ENCODE assay signal across 10 mouse cellular contexts in the genomic region with DNA sequence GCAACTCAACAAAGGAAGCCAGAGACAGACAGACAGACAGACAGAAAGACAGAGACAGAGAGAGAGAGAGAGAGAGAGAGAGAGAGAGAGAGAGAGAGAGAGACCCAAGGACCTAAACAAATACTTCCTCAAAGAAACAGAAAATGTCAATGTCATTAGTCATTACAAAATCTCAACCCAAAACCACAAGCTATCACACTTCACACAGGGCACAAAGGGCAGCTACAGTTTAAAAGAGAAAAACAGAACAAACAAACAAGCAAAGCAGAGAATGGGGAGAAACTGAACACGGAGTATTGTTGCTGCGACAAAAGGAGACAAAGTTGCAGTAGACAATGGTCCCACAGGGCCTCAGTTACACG. TPM values are rescaled to one million over a fixed set of nuclear protein-coding genes. Genes with fewer than 3 reads are reported as not detected.
DNase-seq lines count a peak whose midpoint lies in the region; ATAC-seq and TF ChIP-seq lines count a peak whose summit lies in the region.
"Had no signal": no experiment of that assay in that cellular context is flagged by ENCODE, and none has a peak within 500 bp of the region (broad histone marks: within the 10 kb centered on the region; RNA-seq: fewer than 3 reads in every experiment).

No protein-coding gene starts in this region.

- H3K4me1 ChIP-seq in heart, embryonic 15.5 days (replicated peaks): peaks cover 72% of the 10 kb centered on the region
- peaks cover 40% of the 10 kb centered on the region for H3K4me1 ChIP-seq in hindbrain, embryonic 14.5 days (replicated peaks; ENCODE audit: control insufficient read depth, insufficient read depth, low read length)
- H3K4me1 ChIP-seq in midbrain, postnatal 0 days (ENCODE audit: insufficient read depth, low read length): peaks cover 25% of the 10 kb centered on the region
- H3K4me1 ChIP-seq in kidney, adult 2 months (ENCODE audit: control insufficient read depth, insufficient read depth, low read length): peaks cover 5% of the 10 kb centered on the region; the same call in 1 of the 2 replicates

- TF ChIP-seq CTCF in midbrain, postnatal 0 days (IDR thresholded peaks at IDR 0.05): no peak
- no peak for TF ChIP-seq CTCF in kidney, adult 2 months (conservative IDR thresholded peaks at IDR 0.05; ENCODE audit: insufficient read depth, insufficient read length, low read depth, low read length)

- no peak for ATAC-seq in heart, embryonic 15.5 days (replicated peaks; ENCODE audit: insufficient number of reproducible peaks, insufficient read depth, low FRiP score, low read depth)
- ATAC-seq in hindbrain, embryonic 14.5 days (ENCODE audit: low FRiP score): no peak
- ATAC-seq in midbrain, postnatal 0 days (ENCODE audit: low FRiP score): no peak
- no peak for ATAC-seq in erythroid progenitor cell, adult 5-6 weeks (replicated peaks; ENCODE audit: low FRiP score, poor library complexity, severe bottlenecking)

- 0 out of 2 replicates have a peak overlapping the region, but pooled peaks have one; percentile 31 for H3K9ac ChIP-seq in heart, embryonic 15.5 days
- H3K9ac ChIP-seq in hindbrain, embryonic 14.5 days: no peak overlapping the region
- H3K9ac ChIP-seq in midbrain, postnatal 0 days (replicated peaks; ENCODE audit: low read length, poor library complexity, severe bottlenecking): no peak overlapping the region
- H3K9ac ChIP-seq: embryonic facial prominence, embryonic 12.5 days; limb, embryonic 15.5 days had no signal

- H3K27ac ChIP-seq in heart, embryonic 15.5 days: peak overlapping the region; percentile 90
- peak overlapping the region; percentile 87 for H3K27ac ChIP-seq in hindbrain, embryonic 14.5 days
- H3K27ac ChIP-seq in midbrain, postnatal 0 days (ENCODE audit: low read depth, low read length): peak overlapping the region; percentile 71
- H3K27ac ChIP-seq in kidney, adult 2 months (ENCODE audit: insufficient read depth, low read depth, low read length): no peak overlapping the region
- H3K27ac ChIP-seq: embryonic facial prominence, embryonic 12.5 days had no signal

- 40% methylated on average over 3 of the region's 3 CpGs for WGBS in heart, embryonic 15.5 days
- WGBS in hindbrain, embryonic 14.5 days: 10% methylated on average over 3 of the region's 3 CpGs
- 19% methylated on average over 3 of the region's 3 CpGs for WGBS in midbrain, postnatal 0 days
- WGBS in kidney, adult 2 months: 55% methylated on average over 3 of the region's 3 CpGs

- no peak for TF ChIP-seq POLR2A in kidney, adult 2 months (IDR thresholded peaks at IDR 0.05; ENCODE audit: low read depth, low read length)

- H3K4me3 ChIP-seq in heart, embryonic 15.5 days: no peak overlapping the region
- H3K4me3 ChIP-seq in hindbrain, embryonic 14.5 days (replicated peaks; ENCODE audit: low read length): no peak overlapping the region
- H3K4me3 ChIP-seq in midbrain, postnatal 0 days (ENCODE audit: low read depth, low read length): no peak overlapping the region
- no peak overlapping the region for H3K4me3 ChIP-seq in kidney, adult 2 months (ENCODE audit: insufficient read depth, low read depth, low read length)
- H3K4me3 ChIP-seq: embryonic facial prominence, embryonic 12.5 days; limb, embryonic 15.5 days had no signal

- H3K4me2 ChIP-seq in heart, embryonic 15.5 days: no peak overlapping the region
- H3K4me2 ChIP-seq in hindbrain, embryonic 14.5 days (replicated peaks): no peak overlapping the region
- no peak overlapping the region for H3K4me2 ChIP-seq in midbrain, postnatal 0 days (ENCODE audit: low read depth, low read length, poor library complexity, severe bottlenecking)
- H3K4me2 ChIP-seq: embryonic facial prominence, embryonic 12.5 days; limb, embryonic 15.5 days had no signal

- no peak for DNase-seq in heart, adult 18-20 months
- DNase-seq in MEL-GATA-1-ER (ENCODE audit: extremely low read depth, low read depth): peak; percentile 35
- DNase-seq in hindbrain, embryonic 14.5 days (ENCODE audit: low spot score): no peak
- DNase-seq in midbrain, postnatal 0 days (ENCODE audit: low spot score): no peak
- no peak for DNase-seq in thymus, postnatal 14 days
- DNase-seq in kidney, adult 2 months: no peak

- H3K9me3 ChIP-seq in heart, embryonic 15.5 days (replicated peaks): no peaks in the 10 kb centered on the region
- H3K9me3 ChIP-seq in hindbrain, embryonic 14.5 days (ENCODE audit: control insufficient read depth, low read length): no peaks in the 10 kb centered on the region
- H3K9me3 ChIP-seq in midbrain, postnatal 0 days (ENCODE audit: low read length): no peaks in the 10 kb centered on the region
- H3K9me3 ChIP-seq: embryonic facial prominence, embryonic 12.5 days; limb, embryonic 15.5 days had no signal

- H3K27me3 ChIP-seq in heart, embryonic 15.5 days: no peaks in the 10 kb centered on the region
- H3K27me3 ChIP-seq in hindbrain, embryonic 14.5 days (ENCODE audit: control insufficient read depth, insufficient read depth, low read length): no peaks in the 10 kb centered on the region
- no peaks in the 10 kb centered on the region for H3K27me3 ChIP-seq in midbrain, postnatal 0 days (ENCODE audit: insufficient read depth, low read length)
- H3K27me3 ChIP-seq in kidney, adult 2 months (replicated peaks; ENCODE audit: control insufficient read depth, insufficient read depth, low read length): no peaks in the 10 kb centered on the region
- H3K27me3 ChIP-seq: embryonic facial prominence, embryonic 12.5 days; limb, embryonic 15.5 days had no signal

- H3K36me3 ChIP-seq in heart, embryonic 15.5 days: no peaks in the 10 kb centered on the region
- no peaks in the 10 kb centered on the region for H3K36me3 ChIP-seq in hindbrain, embryonic 14.5 days (replicated peaks; ENCODE audit: control insufficient read depth, insufficient read depth)
- no peaks in the 10 kb centered on the region for H3K36me3 ChIP-seq in midbrain, postnatal 0 days (ENCODE audit: insufficient read depth, low read length)
- no peaks in the 10 kb centered on the region for H3K36me3 ChIP-seq in kidney, adult 2 months (ENCODE audit: control insufficient read depth, insufficient read depth, low read length)
- H3K36me3 ChIP-seq: embryonic facial prominence, embryonic 12.5 days; limb, embryonic 15.5 days had no signal

RNA-seq across cellular contexts. Expression of gene Rasa3, which starts 28.3 kb away (rescaled TPM):
- 19.0 and 28.5 TPM in 2 replicates for polyA plus RNA-seq in heart, embryonic 15.5 days (2015; fragmentation: Nextera tagmentation; extraction: Ambion mirVana)
- total RNA-seq in heart, adult 18-20 months (2021): 10 to 100 TPM; 11.2 to 14.0 TPM
- 32.6 and 37.3 TPM in 2 replicates for polyA plus RNA-seq in hindbrain, embryonic 14.5 days (2014; fragmentation: Nextera tagmentation; extraction: Ambion mirVana)
- 43.9 and 52.7 TPM in 2 replicates for total RNA-seq in midbrain, postnatal 0 days (2014; rRNA removed)
- 20.5 and 23.5 TPM in 2 replicates for polyA plus RNA-seq in midbrain, postnatal 0 days (2015; fragmentation: Nextera tagmentation; extraction: Ambion mirVana)
- total RNA-seq in erythroid progenitor cell, adult 5-6 weeks (2015; ENCODE audit: low replicate concordance): 6.5 and 9.6 TPM in 2 replicates
- total RNA-seq in erythroid progenitor cell, adult 5-6 weeks (2017; ENCODE audit: low replicate concordance): 12.2 and 13.4 TPM in 2 replicates
- 9.4 and 10.8 TPM in 2 replicates for polyA plus RNA-seq in kidney, adult 2 months (2012; rRNA removed)

RNA-seq across cellular contexts. Expression of gene Cfap97d2, which starts 56.6 kb away (rescaled TPM):
- not detected in 2 replicates for polyA plus RNA-seq in heart, embryonic 15.5 days (2015; fragmentation: Nextera tagmentation; extraction: Ambion mirVana)
- total RNA-seq in heart, adult 18-20 months (2021): under 1 TPM in 1 of 2 experiments, not detected in 1; 0.26 TPM
- polyA plus RNA-seq in hindbrain, embryonic 14.5 days (2014; fragmentation: Nextera tagmentation; extraction: Ambion mirVana): 0.73 and 1.7 TPM in 2 replicates
- 0.24 and 4.9 TPM in 2 replicates for total RNA-seq in midbrain, postnatal 0 days (2014; rRNA removed)
- polyA plus RNA-seq in midbrain, postnatal 0 days (2015; fragmentation: Nextera tagmentation; extraction: Ambion mirVana): 1.4 and 2.8 TPM in 2 replicates
- total RNA-seq in erythroid progenitor cell, adult 5-6 weeks (2015; ENCODE audit: low replicate concordance): not detected in 2 replicates
- total RNA-seq in erythroid progenitor cell, adult 5-6 weeks (2017; ENCODE audit: low replicate concordance): not detected in 2 replicates
- not detected in 2 replicates for polyA plus RNA-seq in kidney, adult 2 months (2012; rRNA removed)
- polyA plus RNA-seq: limb, embryonic 15.5 days had no signal
